Mouse (Mus musculus): ENCODE data around the gene Ap1m2.

DNA sequence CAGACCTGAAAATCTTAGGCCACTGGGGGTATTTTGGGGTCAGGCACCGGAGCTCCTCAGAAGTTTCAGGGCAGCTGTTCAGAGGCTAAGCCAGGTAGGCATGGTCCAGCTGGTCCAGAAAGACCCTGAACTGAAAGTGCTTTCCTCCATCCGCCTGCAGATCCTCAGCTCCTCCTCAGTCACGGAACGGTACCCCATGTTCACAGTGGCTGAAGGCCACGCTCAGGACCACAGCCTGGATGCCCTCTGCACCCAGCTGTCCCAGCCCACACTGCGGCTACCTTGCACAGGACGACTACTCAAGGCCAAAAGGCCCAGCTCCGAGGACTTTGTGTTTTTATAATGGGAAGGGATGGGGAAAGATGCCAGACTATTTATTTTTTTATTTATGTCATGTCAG lies 39.0 kb downstream of the Ap1m2 start:
- TF ChIP-seq MAFK (IDR thresholded peaks at IDR 0.05; ENCODE audit: insufficient read depth, low read depth, low read length) (no peak), HCFC1 (IDR thresholded peaks at IDR 0.05; ENCODE audit: borderline replicate concordance, insufficient read depth, low read length) (no peak)
